Mouse (Mus musculus) heart, postnatal 25 days (tissue): Measurements from ENCODE around the gene Rgs8. TPM values are rescaled to one million over a fixed set of nuclear protein-coding genes. Genes with fewer than 3 reads are reported as not detected.

Experiments used
- DNase-seq: peaks from one replicate; pipeline ENCODE4 v3.0.0; 2022; ENCODE audit warnings: low spot score
- intact Hi-C: fragments of 180-260 bp; cut with DNase I; formaldehyde crosslinking; loops from one replicate; pipeline ENCODE4 v1.15.1; 2025
- total RNA-seq, 2 experiments: library from RNA; stranded (reverse); gene quantifications; 2 replicates each; pipeline ENCODE4 v1.2.3; 2021

Rgs8 gene
- not detected for total RNA-seq

- DNase-seq: no peak
- intact Hi-C loops: no loop called here
Observed at GRCm38 (mm10) chr1:153652938-153653623, at the start of gene Rgs8. Rgs8 (plus strand) TSS chr1:153653025.

GRCm38 (mm10) chr1:153617340-153617830 is 35.4 kb upstream of the Rgs8 start:
- DNase-seq: no peak
- intact Hi-C loops: no loop called here

- no peak for DNase-seq
- intact Hi-C loops: no loop called here
Observed at GRCm38 (mm10) chr1:153623036-153623435, 29.8 kb upstream of the Rgs8 start.

- intact Hi-C loops: loop anchor here (5.0 kb wide), 1 partner anchor 45 kb away; no protein-coding TSS in a partner anchor
- DNase-seq: no peak
Observed at GRCm38 (mm10) chr1:153632686-153633085, 20.1 kb upstream of the Rgs8 start.

- DNase-seq: no peak
- intact Hi-C loops: no loop called here
Observed at GRCm38 (mm10) chr1:153635056-153635455, 17.8 kb upstream of the Rgs8 start.

- peak; percentile 47 for DNase-seq
- intact Hi-C loops: no loop called here
Observed at GRCm38 (mm10) chr1:153635521-153635920, 17.3 kb upstream of the Rgs8 start.

- DNase-seq: no peak
- intact Hi-C loops: no loop called here
Observed at GRCm38 (mm10) chr1:153636821-153637220, 16.0 kb upstream of the Rgs8 start.

GRCm38 (mm10) chr1:153641492-153641939 is 11.3 kb upstream of the Rgs8 start:
- intact Hi-C loops: loop anchor here (5.0 kb wide), 1 partner anchor 101 kb away; the partner anchor contains the start of gene Rgs16
- DNase-seq: peak; percentile 42

GRCm38 (mm10) chr1:153641940-153642501 is 10.8 kb upstream of the Rgs8 start:
- intact Hi-C loops: loop anchor here (5.0 kb wide), 1 partner anchor 100 kb away; the partner anchor contains the start of gene Rgs16
- peak; percentile 56 for DNase-seq

GRCm38 (mm10) chr1:153653674-153654073 is 849 bp downstream of the Rgs8 start:
- no peak for DNase-seq
- intact Hi-C loops: no loop called here

- intact Hi-C loops: no loop called here
- DNase-seq: no peak
Observed at GRCm38 (mm10) chr1:153659666-153660065, 6.8 kb downstream of the Rgs8 start.

GRCm38 (mm10) chr1:153660982-153661688 is 8.3 kb downstream of the Rgs8 start:
- intact Hi-C loops: no loop called here

GRCm38 (mm10) chr1:153661689-153662002 is 8.8 kb downstream of the Rgs8 start:
- intact Hi-C loops: no loop called here
- DNase-seq: no peak

More at GRCm38 (mm10) chr1:153660982-153661688, 8.3 kb downstream of the Rgs8 start:
- no peak for DNase-seq

- DNase-seq: no peak
- intact Hi-C loops: no loop called here
Observed at GRCm38 (mm10) chr1:153662362-153662761, 9.5 kb downstream of the Rgs8 start.

- intact Hi-C loops: no loop called here
- DNase-seq: no peak
Observed at GRCm38 (mm10) chr1:153665066-153665715, 12.4 kb downstream of the Rgs8 start.

GRCm38 (mm10) chr1:153666236-153666635 is 13.4 kb downstream of the Rgs8 start:
- DNase-seq: no peak
- intact Hi-C loops: no loop called here

GRCm38 (mm10) chr1:153667244-153667727 is 14.5 kb downstream of the Rgs8 start:
- intact Hi-C loops: no loop called here
- DNase-seq: no peak

- DNase-seq: no peak
Observed at GRCm38 (mm10) chr1:153667781-153668180, 15.0 kb downstream of the Rgs8 start.

GRCm38 (mm10) chr1:153669086-153669485 is 16.3 kb downstream of the Rgs8 start:
- no peak for DNase-seq
- intact Hi-C loops: no loop called here

More at GRCm38 (mm10) chr1:153667781-153668180, 15.0 kb downstream of the Rgs8 start:
- intact Hi-C loops: no loop called here

- intact Hi-C loops: no loop called here
- DNase-seq: no peak
Observed at GRCm38 (mm10) chr1:153669728-153670127, 16.9 kb downstream of the Rgs8 start.
